Mouse (Mus musculus) heart, embryonic 13.5 days (tissue): ENCODE data around the gene Psmb2. TPM values are rescaled to one million over a fixed set of nuclear protein-coding genes. Genes with fewer than 3 reads are reported as not detected.
A peak's percentile ranks its signal among the peaks of the same experiment; 100 is the strongest.

Experiments used
- ATAC-seq: fragments of 200-750 bp; cut with Nextera tagmentation; 2 replicates; pipeline ENCODE4 v1.8.0; 2017; ENCODE audit warnings: moderate TSS enrichment; ENCODE audit not compliant: insufficient number of reproducible peaks, low FRiP score, low TSS enrichment; ENCODE audit errors: extremely low read depth
- H3K27ac ChIP-seq: fragments of 300-500 bp; sonication (generic); replicated peaks from 2 replicates; pipeline ENCODE4 v1.5.1; 2015; ENCODE audit warnings: moderate library complexity, mild to moderate bottlenecking, inconsistent platforms
- H3K27me3 ChIP-seq: fragments of 300-500 bp; sonication (generic); replicated peaks from 2 replicates; pipeline ENCODE4 v1.6.1; 2015; ENCODE audit warnings: mild to moderate bottlenecking, inconsistent platforms
- H3K36me3 ChIP-seq: fragments of 300-500 bp; sonication (generic); 2 replicates; pipeline ENCODE4 v1.6.1; 2015; ENCODE audit warnings: mild to moderate bottlenecking, inconsistent platforms
- H3K4me1 ChIP-seq: fragments of 300-500 bp; sonication (generic); 2 replicates; pipeline ENCODE4 v1.6.1; 2015; ENCODE audit warnings: inconsistent platforms
- H3K4me2 ChIP-seq: fragments of 300-500 bp; sonication (generic); 2 replicates; pipeline ENCODE4 v1.6.1; 2015; ENCODE audit warnings: inconsistent platforms, mild to moderate bottlenecking, moderate library complexity
- H3K4me3 ChIP-seq: fragments of 300-500 bp; sonication (generic); 2 replicates; pipeline ENCODE4 v1.5.1; 2015; ENCODE audit warnings: moderate library complexity, mild to moderate bottlenecking, inconsistent platforms
- H3K9ac ChIP-seq: fragments of 300-500 bp; sonication (generic); 2 replicates; pipeline ENCODE4 v1.6.1; 2015; ENCODE audit warnings: inconsistent platforms, mild to moderate bottlenecking, moderate library complexity
- H3K9me3 ChIP-seq: fragments of 300-500 bp; sonication (generic); 2 replicates; pipeline ENCODE4 v1.6.1; 2016; ENCODE audit warnings: inconsistent platforms
- whole genome bisulfite sequencing: fragments of 180-500 bp; shearing (Covaris S2); methylation state at CpG from one replicate; pipeline ENCODE4 v1.1.7; 2015; ENCODE audit warnings: mixed read lengths; 5-methylcytosine and 5-hydroxymethylcytosine counted together
- polyA plus RNA-seq: library from polyadenylated mRNA; unstranded; fragments of >200 nt; fragmentation: Nextera tagmentation; extraction: Ambion mirVana; gene quantifications from 2 replicates; pipeline ENCODE4 v1.2.1, GENCODE M21; 2015

The Psmb2 gene
- polyA plus RNA-seq, 1 experiment from 2014 or later, result 372 TPM

DNA sequence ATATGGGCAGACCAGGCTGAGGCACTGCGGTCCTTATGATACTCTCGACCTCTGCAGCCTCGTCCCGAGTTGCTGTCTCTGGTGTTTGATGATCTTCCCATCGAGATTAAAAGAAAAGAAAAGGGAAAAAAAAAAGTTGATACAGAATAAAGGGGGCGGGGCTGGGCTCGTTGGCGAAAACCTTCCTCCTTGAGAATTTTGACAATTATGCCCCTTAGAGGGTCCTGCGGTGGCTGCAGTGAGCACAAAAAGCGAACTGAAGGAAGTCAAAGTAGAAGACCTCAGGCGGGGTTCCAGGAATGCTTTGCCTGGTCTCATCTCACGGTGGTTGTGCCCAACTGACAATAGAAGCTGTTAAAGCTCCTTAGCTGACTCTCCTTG is 76.8 kb downstream of the Psmb2 start:
- Histone ChIP-seq H3K36me3 (peaks cover 28% of the 10 kb centered on the region), H3K4me3 (peak overlapping the region; percentile 98), H3K4me2 (peak overlapping the region; percentile 100), H3K9me3 (no peaks in the 10 kb centered on the region), H3K27ac (peak overlapping the region; percentile 95), H3K9ac (peak overlapping the region; percentile 89), H3K4me1 (peaks cover 49% of the 10 kb centered on the region), H3K27me3 (no peaks in the 10 kb centered on the region)
- 2% methylated on average over 12 of the region's 12 CpGs for WGBS
- ATAC-seq, result no peak

DNA sequence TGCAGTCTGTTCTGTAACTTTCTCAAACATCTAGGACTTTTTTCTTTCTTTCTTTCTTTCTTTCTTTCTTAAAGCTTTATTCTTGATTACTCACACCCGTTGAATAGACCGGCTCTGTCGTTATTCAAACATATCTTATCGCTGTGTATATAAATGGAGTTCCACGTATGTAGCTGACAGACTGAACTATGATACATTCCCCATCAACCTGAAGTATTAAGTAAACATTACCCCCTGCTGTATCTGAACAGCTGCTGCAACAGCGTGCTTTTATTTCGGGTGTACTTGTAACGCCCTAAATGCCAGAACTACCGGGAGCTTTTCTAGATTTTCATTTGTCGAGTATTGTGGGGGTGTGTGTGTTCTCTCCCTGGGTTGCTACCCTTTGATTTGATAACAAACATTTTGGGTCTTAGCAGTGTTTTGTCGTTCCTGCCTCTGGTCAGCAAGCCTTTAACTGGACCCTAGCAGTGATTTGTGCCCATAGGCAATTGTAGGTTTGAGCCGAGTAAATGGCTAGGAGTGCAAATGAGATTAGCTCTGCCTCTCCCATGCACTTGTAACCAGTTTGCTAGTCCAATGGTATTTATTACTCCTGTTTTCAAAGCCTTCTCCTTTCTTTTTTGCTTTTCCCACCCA is 77.4 kb downstream of the Psmb2 start:
- peak overlapping the region; percentile 100 for H3K4me2 ChIP-seq
- peaks cover 43% of the 10 kb centered on the region for H3K4me1 ChIP-seq
- H3K36me3 ChIP-seq, result peaks cover 28% of the 10 kb centered on the region
- no peak for ATAC-seq
- 47% methylated on average over 12 of the region's 12 CpGs for WGBS
- H3K4me3 ChIP-seq, result peak overlapping the region; percentile 98
- peak overlapping the region; percentile 89 for H3K9ac ChIP-seq
- H3K27ac ChIP-seq, result no peak overlapping the region
- H3K9me3 ChIP-seq, result no peaks in the 10 kb centered on the region
- no peaks in the 10 kb centered on the region for H3K27me3 ChIP-seq

DNA sequence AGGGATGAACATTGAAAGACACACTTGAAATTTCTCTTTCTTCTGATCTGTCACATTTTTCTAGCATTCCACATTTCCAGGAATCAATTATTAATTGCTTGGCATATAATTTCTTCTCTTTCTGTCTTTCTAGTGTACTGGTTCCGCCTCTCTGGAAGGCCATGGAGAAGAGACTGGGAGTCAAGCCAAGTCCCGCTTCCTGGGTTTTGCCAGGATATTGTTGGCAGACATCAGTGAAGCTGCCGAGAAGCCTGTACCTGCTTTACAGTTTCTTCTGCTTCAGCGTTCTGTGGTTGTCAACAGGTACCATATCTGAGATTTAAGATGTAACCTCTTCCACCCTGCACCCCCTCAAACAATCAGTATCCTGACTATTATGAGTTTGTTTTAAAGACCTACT is 79.3 kb downstream of the Psmb2 start:
- no peak for ATAC-seq
- Histone ChIP-seq H3K9ac (no peak overlapping the region), H3K36me3 (peaks cover 31% of the 10 kb centered on the region), H3K27me3 (no peaks in the 10 kb centered on the region), H3K27ac (no peak overlapping the region), H3K4me3 (no peak overlapping the region), H3K9me3 (no peaks in the 10 kb centered on the region), H3K4me1 (peaks cover 24% of the 10 kb centered on the region), H3K4me2 (no peak overlapping the region)
- WGBS, result 46% methylated on average over 4 of the region's 4 CpGs

DNA sequence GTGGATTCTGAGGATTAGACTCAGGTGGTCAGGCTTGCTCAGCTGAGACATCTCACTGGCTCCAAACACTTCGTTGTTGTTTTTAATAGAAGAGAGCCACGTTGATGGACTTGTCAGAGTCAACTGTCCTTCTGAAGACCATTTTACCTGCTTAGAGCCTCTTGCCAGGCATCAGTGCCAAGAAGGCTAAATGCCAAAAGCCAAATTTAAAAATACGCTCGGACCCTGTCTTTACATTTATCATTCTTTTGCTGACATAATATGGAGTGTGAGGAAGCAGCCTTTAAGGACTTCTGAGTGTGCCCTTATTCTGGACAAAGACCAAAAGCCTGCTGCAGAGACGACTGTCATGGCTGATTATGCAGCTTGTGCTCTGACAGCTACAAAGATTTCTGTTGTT is 80.9 kb downstream of the Psmb2 start:
- 74% methylated on average over 5 of the region's 5 CpGs for WGBS

More for the DNA sequence above, 80.9 kb downstream of the Psmb2 start:
- no peak for ATAC-seq
- Histone ChIP-seq H3K27ac (no peak overlapping the region), H3K9ac (no peak overlapping the region), H3K4me3 (no peak overlapping the region), H3K4me1 (peaks cover 14% of the 10 kb centered on the region), H3K36me3 (peaks cover 37% of the 10 kb centered on the region), H3K9me3 (no peaks in the 10 kb centered on the region), H3K4me2 (no peak overlapping the region), H3K27me3 (no peaks in the 10 kb centered on the region)

Other genes with a start within 250 kb of the Psmb2 start
- gene Ago3, start 248.1 kb upstream of the Psmb2 start, polyA plus RNA-seq, result 10.4 and 10.6 TPM in 2 replicates
- gene Ago1, start 209.0 kb upstream of the Psmb2 start, polyA plus RNA-seq, result 2.7 and 2.8 TPM in 2 replicates
- gene Ago4, start 144.2 kb upstream of the Psmb2 start, polyA plus RNA-seq, result 0.75 and 1.1 TPM in 2 replicates
- gene Clspn, start 120.7 kb upstream of the Psmb2 start, polyA plus RNA-seq, result 22.4 and 24.5 TPM in 2 replicates
- 1.4 and 1.8 TPM in 2 replicates for gene 5730409E04Rik, start 67.8 kb upstream of the Psmb2 start, polyA plus RNA-seq
- not detected in 2 replicates for gene Tfap2e, start 58.6 kb downstream of the Psmb2 start, polyA plus RNA-seq
- gene Ncdn, start 75.8 kb downstream of the Psmb2 start, polyA plus RNA-seq, result 23.0 and 23.4 TPM in 2 replicates
- gene AU040320, start 75.9 kb downstream of the Psmb2 start, polyA plus RNA-seq, result 20.7 and 23.0 TPM in 2 replicates